Mouse (Mus musculus): Measurements from ENCODE around the gene Krtcap2. TPM values are rescaled to one million over a fixed set of nuclear protein-coding genes. Genes with fewer than 3 reads are reported as not detected.

Gene Krtcap2
- polyA plus RNA-seq, 1 experiment from 2014 or later = 30.5 TPM

DNA sequence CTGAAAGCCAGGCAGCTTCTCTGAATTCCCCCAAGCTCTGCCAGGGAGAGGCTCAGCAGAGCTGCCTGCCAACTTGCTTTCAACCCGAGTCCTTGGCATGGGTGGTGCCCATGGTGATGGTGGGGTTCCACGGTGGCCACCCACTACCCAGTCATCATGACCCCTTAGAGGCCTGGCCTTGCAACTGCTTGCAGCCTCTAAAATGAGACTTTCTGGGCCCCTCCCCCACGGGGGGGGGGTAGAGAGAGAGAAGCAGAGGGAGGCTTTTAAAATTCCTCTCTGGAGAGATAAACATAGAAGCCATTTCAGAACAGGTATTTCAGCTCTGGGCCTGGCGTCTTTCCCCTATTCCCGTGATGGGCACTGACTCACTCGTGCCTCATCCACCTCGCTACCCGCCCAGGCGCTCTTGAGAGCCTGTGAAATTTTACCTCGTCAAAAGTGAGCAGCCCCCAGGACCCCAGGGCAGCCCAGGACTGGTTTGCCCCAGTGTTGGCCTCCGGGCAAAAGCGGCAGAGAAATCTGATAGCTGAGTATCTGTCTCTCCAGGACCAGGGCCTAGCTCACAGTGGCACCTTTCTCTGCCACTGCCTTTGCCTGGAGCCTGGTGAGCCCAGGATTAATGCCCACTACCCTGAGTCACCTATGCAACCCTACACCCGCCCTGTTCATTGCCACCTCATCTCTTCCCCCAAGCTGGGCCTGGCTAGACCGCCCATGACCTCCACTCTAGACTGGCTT is 31.7 kb downstream of the Krtcap2 start:
- H3K79me2 ChIP-seq (ENCODE audit: inconsistent target) = no peaks in the 10 kb centered on the region
- no peaks in the 10 kb centered on the region for H3K36me3 ChIP-seq (ENCODE audit: inconsistent target)
- no peak overlapping the region for H3K4me3 ChIP-seq (ENCODE audit: inconsistent target)
- no peak overlapping the region for H3K27ac ChIP-seq
- 76% methylated on average over 14 of the region's 14 CpGs for WGBS (ENCODE audit: missing documents)

- Histone ChIP-seq H3K36me3 (ENCODE audit: inconsistent target) (no peaks in the 10 kb centered on the region), H3K4me3 (ENCODE audit: inconsistent target) (no peak overlapping the region), H3K27ac (no peak overlapping the region), H3K79me2 (ENCODE audit: inconsistent target) (no peaks in the 10 kb centered on the region)
- 84% methylated on average over 7 of the region's 7 CpGs for WGBS (ENCODE audit: missing documents)
Measured at GRCm38 (mm10) chr3:89278107-89278506, 32.3 kb downstream of the Krtcap2 start.

GRCm38 (mm10) chr3:89278643-89279042 is 32.9 kb downstream of the Krtcap2 start:
- no peaks in the 10 kb centered on the region for H3K79me2 ChIP-seq (ENCODE audit: inconsistent target)
- H3K4me3 ChIP-seq (ENCODE audit: inconsistent target) = no peak overlapping the region
- no peak overlapping the region for H3K27ac ChIP-seq
- no peaks in the 10 kb centered on the region for H3K36me3 ChIP-seq (ENCODE audit: inconsistent target)
- WGBS (ENCODE audit: missing documents) = 47% methylated on average over 8 of the region's 8 CpGs

- no peaks in the 10 kb centered on the region for H3K79me2 ChIP-seq (ENCODE audit: inconsistent target)
- no peaks in the 10 kb centered on the region for H3K36me3 ChIP-seq (ENCODE audit: inconsistent target)
- peak overlapping the region; percentile 33 for H3K4me3 ChIP-seq (ENCODE audit: inconsistent target)
- WGBS (ENCODE audit: missing documents) = 11% methylated on average over 35 of the region's 35 CpGs
- no peak overlapping the region for H3K27ac ChIP-seq
Measured at GRCm38 (mm10) chr3:89279153-89279890, 33.6 kb downstream of the Krtcap2 start.

DNA sequence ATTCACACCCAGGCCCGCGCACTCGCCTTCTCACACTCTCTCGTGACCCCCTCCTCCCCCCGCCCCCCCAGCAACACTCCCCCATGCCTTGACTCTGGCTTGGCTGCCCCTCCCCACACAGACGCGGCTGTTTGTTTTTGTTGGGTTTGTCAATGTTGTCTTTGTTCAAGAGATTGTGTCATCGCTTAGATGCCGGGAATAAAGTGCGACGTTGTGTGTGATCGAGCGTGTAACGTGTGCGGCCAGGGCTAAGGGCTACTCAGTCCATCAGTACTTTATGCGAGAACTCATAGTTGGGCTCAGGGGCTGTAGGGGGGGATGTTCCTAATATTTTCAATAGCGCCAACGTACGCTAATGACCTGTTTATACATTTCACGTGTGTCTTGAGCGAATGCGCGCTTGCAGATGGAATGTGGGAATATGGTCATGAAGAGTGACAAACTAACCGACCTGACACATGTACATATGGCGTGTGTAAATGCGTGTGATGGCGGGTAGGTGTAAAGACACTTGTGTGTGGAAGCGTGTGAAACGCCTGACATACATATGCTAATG is 34.4 kb downstream of the Krtcap2 start:
- Histone ChIP-seq H3K36me3 (ENCODE audit: inconsistent target) (no peaks in the 10 kb centered on the region), H3K79me2 (ENCODE audit: inconsistent target) (no peaks in the 10 kb centered on the region), H3K4me3 (ENCODE audit: inconsistent target) (peak overlapping the region; percentile 33), H3K27ac (no peak overlapping the region)
- 3% methylated on average over 29 of the region's 29 CpGs for WGBS (ENCODE audit: missing documents)

DNA sequence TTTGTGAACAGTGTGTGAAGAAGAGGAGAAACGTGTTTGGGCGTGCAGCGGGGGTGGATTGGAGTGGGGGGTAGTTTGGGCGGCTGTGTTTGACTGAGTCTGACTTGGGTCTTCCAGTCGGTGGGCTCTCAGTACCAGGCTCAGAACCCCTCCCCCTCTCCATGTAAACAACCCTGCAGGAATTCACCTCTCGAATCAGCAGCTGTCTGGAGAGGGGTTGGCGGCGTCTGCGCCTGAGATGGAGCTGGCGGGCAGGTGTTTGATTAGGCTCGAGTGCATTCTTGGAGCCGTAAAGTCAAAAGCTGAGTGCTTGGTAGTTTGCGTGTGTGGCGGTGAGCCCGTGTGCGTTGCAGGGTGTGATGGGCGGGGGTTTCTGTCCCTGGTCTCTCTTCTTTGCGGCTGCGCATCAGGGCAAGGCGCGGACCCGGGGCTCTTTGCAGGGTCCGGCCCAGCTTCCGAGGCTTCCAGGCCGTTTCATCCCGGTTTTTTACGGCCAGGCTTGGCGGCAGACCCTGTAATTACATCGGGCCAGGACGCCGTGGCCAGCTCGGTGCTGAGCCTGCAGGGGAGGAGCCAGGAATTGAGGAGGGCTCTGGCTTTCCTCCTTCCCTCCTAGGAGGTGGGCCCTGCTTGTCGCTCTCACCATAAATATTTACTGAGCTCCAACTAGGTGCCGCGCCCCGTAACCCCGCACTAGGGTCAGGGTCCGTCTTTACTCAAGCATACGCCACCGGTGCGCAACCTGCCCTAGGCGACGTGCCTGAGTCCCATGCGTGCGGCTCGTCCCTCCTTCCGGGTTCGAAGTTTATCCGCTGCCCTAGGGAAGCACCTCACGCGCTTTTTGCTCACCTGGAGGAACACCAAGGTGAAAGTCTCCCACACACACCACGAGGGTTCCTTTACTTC is 35.1 kb downstream of the Krtcap2 start, which contains the start of gene Efna1:
TSS of gene Efna1 (minus strand) at position 537 of the 906 bp plus-strand sequence.
- WGBS (ENCODE audit: missing documents) = 3% methylated on average over 51 of the region's 52 CpGs
- Histone ChIP-seq H3K36me3 (ENCODE audit: inconsistent target) (no peaks in the 10 kb centered on the region), H3K27ac (no peak within 1 kb of the TSS), H3K4me3 (ENCODE audit: inconsistent target) (peak within 1 kb of the TSS; percentile 33), H3K79me2 (ENCODE audit: inconsistent target) (no peaks in the 10 kb centered on the region)

DNA sequence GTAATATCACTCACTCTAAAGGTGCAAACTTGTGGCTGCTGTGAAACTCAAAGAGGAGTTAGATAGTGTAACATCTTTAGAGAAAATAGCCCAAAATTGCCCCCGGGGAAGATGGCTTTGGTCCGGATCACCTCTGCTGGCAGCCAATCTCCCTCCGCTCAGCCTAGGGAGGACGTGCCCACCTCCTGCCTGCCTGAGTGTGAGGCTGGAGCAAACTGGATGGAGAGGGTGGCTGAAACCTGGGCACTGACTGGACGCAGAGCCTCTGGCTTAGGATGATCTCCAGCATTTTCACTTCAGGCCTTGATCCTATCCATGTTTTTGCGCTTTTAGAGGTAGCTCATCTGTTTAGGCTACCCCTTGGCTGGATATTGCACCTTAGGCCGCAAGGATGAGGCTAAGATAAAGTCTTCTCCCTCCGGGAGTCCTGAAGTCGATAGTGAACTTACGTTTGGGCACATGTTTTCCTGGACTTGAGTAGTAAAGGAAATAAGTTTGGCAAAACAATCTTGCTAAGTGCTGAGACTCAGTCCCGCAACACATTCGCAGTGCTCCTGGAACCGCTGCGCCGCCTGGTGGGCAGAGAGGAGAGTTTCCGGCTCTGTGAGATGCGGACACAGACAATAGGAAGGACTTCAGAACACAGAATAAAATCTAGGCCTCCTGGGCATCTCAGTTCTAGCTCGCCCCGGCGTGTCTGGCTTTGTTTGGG is 36.0 kb downstream of the Krtcap2 start:
- Histone ChIP-seq H3K27ac (no peak overlapping the region), H3K36me3 (ENCODE audit: inconsistent target) (no peaks in the 10 kb centered on the region), H3K4me3 (ENCODE audit: inconsistent target) (peak overlapping the region; percentile 31), H3K79me2 (ENCODE audit: inconsistent target) (no peaks in the 10 kb centered on the region)
- 19% methylated on average over 20 of the region's 20 CpGs for WGBS (ENCODE audit: missing documents)

GRCm38 (mm10) chr3:89282291-89282643 is 36.5 kb downstream of the Krtcap2 start:
- Histone ChIP-seq H3K4me3 (ENCODE audit: inconsistent target) (no peak overlapping the region), H3K27ac (no peak overlapping the region), H3K36me3 (ENCODE audit: inconsistent target) (no peaks in the 10 kb centered on the region), H3K79me2 (ENCODE audit: inconsistent target) (no peaks in the 10 kb centered on the region)
- 45% methylated on average over 4 of the region's 4 CpGs for WGBS (ENCODE audit: missing documents)

DNA sequence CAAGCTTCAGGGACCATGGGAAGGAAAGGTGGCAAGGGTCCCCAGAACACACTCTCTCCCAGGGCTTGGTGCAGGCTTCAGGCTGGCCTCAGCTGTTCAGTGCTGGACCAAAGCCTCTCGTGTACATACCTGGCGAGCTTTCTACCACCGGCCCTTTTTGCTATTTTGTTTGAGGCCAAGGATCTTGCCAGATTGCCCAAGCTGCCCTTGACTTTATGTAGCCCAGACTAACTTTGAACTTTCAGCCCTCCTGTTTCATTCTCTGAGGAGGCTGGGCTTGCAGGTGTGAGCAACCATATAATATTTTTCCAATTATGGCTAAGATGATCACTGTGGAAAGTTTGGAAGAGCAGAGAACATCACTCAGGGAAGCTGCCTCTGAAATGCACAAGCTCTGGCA is 38.5 kb downstream of the Krtcap2 start:
- Histone ChIP-seq H3K27ac (no peak overlapping the region), H3K4me3 (ENCODE audit: inconsistent target) (no peak overlapping the region), H3K79me2 (ENCODE audit: inconsistent target) (no peaks in the 10 kb centered on the region), H3K36me3 (ENCODE audit: inconsistent target) (no peaks in the 10 kb centered on the region)
- WGBS (ENCODE audit: missing documents) = 100% methylated on average over 3 of the region's 3 CpGs

DNA sequence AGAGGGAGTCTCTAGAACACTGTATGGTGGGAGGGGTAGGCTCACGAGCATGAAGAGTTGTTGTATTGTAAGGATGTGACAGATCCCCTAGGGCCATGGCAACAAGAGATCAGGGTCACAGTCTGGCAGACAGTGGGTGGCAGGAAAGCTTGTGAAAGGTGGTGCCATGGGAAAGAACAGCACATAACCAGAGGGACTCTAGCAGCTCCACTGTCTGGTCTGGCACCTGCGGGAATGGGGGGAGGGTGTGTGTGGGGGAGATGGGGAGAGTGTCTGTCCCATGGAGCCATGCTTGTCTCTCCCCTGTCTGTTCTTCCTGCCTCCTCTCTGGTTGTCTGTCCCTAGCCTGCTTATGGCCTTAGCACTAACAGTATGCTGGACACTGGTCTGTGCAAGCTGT is 39.8 kb downstream of the Krtcap2 start:
- 38% methylated on average over 2 of the region's 2 CpGs for WGBS (ENCODE audit: missing documents)
- no peaks in the 10 kb centered on the region for H3K36me3 ChIP-seq (ENCODE audit: inconsistent target)
- H3K27ac ChIP-seq = peak overlapping the region; percentile 42
- no peak overlapping the region for H3K4me3 ChIP-seq (ENCODE audit: inconsistent target)
- H3K79me2 ChIP-seq (ENCODE audit: inconsistent target) = no peaks in the 10 kb centered on the region

GRCm38 (mm10) chr3:89287286-89287685 is 41.5 kb downstream of the Krtcap2 start:
- 56% methylated on average over 5 of the region's 5 CpGs for WGBS (ENCODE audit: missing documents)
- no peak overlapping the region for H3K4me3 ChIP-seq (ENCODE audit: inconsistent target)

DNA sequence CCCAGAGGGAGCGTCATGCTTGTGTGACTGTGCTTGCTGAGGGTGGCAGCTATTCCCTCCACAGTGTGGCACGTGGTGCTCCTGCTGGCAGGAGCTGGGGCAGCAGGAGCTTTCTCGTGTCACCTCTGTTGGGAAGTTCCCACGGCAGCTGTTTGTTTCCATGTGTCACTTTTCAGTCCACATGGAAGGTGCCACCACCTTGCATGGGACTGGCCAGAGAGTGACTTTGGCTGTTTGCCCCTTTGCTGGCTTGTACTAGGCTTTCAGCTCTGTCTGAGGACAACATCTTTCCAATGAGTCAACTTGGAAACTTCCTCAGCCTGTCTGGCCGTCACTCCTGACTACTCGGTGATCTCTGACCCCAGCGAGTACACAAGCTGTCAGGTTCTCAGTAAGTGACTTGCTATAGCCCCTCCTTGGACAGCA is 42.8 kb downstream of the Krtcap2 start:
- Histone ChIP-seq H3K27ac (no peak overlapping the region), H3K36me3 (ENCODE audit: inconsistent target) (no peaks in the 10 kb centered on the region), H3K4me3 (ENCODE audit: inconsistent target) (no peak overlapping the region), H3K79me2 (ENCODE audit: inconsistent target) (no peaks in the 10 kb centered on the region)
- 76% methylated on average over 7 of the region's 7 CpGs for WGBS (ENCODE audit: missing documents)

More at GRCm38 (mm10) chr3:89287286-89287685, 41.5 kb downstream of the Krtcap2 start:
- Histone ChIP-seq H3K36me3 (ENCODE audit: inconsistent target) (no peaks in the 10 kb centered on the region), H3K79me2 (ENCODE audit: inconsistent target) (no peaks in the 10 kb centered on the region), H3K27ac (no peak overlapping the region)

- Histone ChIP-seq H3K79me2 (ENCODE audit: inconsistent target) (no peaks in the 10 kb centered on the region), H3K36me3 (ENCODE audit: inconsistent target) (no peaks in the 10 kb centered on the region), H3K4me3 (ENCODE audit: inconsistent target) (no peak overlapping the region), H3K27ac (no peak overlapping the region)
- 60% methylated on average over 9 of the region's 10 CpGs for WGBS (ENCODE audit: missing documents)
Measured at GRCm38 (mm10) chr3:89291874-89292273, 46.1 kb downstream of the Krtcap2 start.

- Histone ChIP-seq H3K4me3 (ENCODE audit: inconsistent target) (no peak overlapping the region), H3K36me3 (ENCODE audit: inconsistent target) (no peaks in the 10 kb centered on the region)
- 75% methylated on average over 5 of the region's 5 CpGs for WGBS (ENCODE audit: missing documents)
Measured at GRCm38 (mm10) chr3:89292303-89292702, 46.5 kb downstream of the Krtcap2 start.

More at GRCm38 (mm10) chr3:89292303-89292702, 46.5 kb downstream of the Krtcap2 start:
- H3K27ac ChIP-seq = no peak overlapping the region
- H3K79me2 ChIP-seq (ENCODE audit: inconsistent target) = no peaks in the 10 kb centered on the region
